Mouse (Mus musculus) c-Kit-positive CD71-negative TER-119-negative erythroid progenitor cells, embryonic 14.5 days (primary cell): ENCODE results near the gene Zfp961.
"Not testable (repeated sequence)": the region's sequence is repeated elsewhere in the genome, so short reads cannot be mapped to it uniquely, and the experiment has no call there.

ENCODE experiments used
- DNase-seq: peaks from one replicate; pipeline ENCODE4 v3.0.0-alpha.2; 2013; ENCODE audit warnings: low read depth

Zfp961 gene

GRCm38 (mm10) chr8:72019022-72019421 is 68.2 kb downstream of the Zfp961 start:
- DNase-seq: not testable (repeated sequence)

GRCm38 (mm10) chr8:72019816-72020215 is 69.0 kb downstream of the Zfp961 start:
- no peak for DNase-seq

GRCm38 (mm10) chr8:72024886-72025285 is 74.0 kb downstream of the Zfp961 start:
- DNase-seq: not testable (repeated sequence)

- DNase-seq: not testable (repeated sequence)
Measured at GRCm38 (mm10) chr8:72032926-72033325, 82.1 kb downstream of the Zfp961 start.

- DNase-seq: not testable (repeated sequence)
Measured at GRCm38 (mm10) chr8:72040918-72041317, 90.1 kb downstream of the Zfp961 start, which contains the start of gene Olfr372. Gene Olfr372, plus strand, starts transcription at chr8:72041218.

- DNase-seq: no peak
Measured at GRCm38 (mm10) chr8:72042493-72042892, 91.7 kb downstream of the Zfp961 start.
